Mouse (Mus musculus) liver, embryonic 12.5 days (tissue): Measurements from ENCODE around the gene Bhlhe23. TPM values are rescaled to one million over a fixed set of nuclear protein-coding genes. Genes with fewer than 3 reads are reported as not detected.

Source experiments
- ATAC-seq: fragments of 200-750 bp; cut with Nextera tagmentation; 2 replicates; pipeline ENCODE4 v1.8.0; 2017; ENCODE audit warnings: moderate number of reproducible peaks, mild to moderate bottlenecking, moderate library complexity
- H3K27ac ChIP-seq: fragments of 300-500 bp; sonication (generic); 2 replicates; pipeline ENCODE4 v1.5.1; 2016; ENCODE audit warnings: mild to moderate bottlenecking
- H3K27me3 ChIP-seq: fragments of 300-500 bp; sonication (generic); replicated peaks from 2 replicates; pipeline ENCODE4 v1.6.1; 2016; ENCODE audit warnings: mild to moderate bottlenecking, moderate library complexity
- H3K36me3 ChIP-seq: fragments of 300-500 bp; sonication (generic); 2 replicates; pipeline ENCODE4 v1.6.1; 2016; ENCODE audit warnings: mild to moderate bottlenecking, moderate library complexity
- H3K4me1 ChIP-seq: fragments of 300-500 bp; sonication (generic); 2 replicates; pipeline ENCODE4 v1.6.1; 2016
- H3K4me2 ChIP-seq: fragments of 300-500 bp; sonication (generic); 2 replicates; pipeline ENCODE4 v1.6.1; 2016; ENCODE audit warnings: mild to moderate bottlenecking, moderate library complexity
- H3K4me3 ChIP-seq: fragments of 300-500 bp; sonication (generic); 2 replicates; pipeline ENCODE4 v1.5.1; 2016; ENCODE audit warnings: mild to moderate bottlenecking, moderate library complexity
- H3K9ac ChIP-seq: fragments of 300-500 bp; sonication (generic); 2 replicates; pipeline ENCODE4 v1.6.1; 2016; ENCODE audit warnings: mild to moderate bottlenecking, moderate library complexity
- H3K9me3 ChIP-seq: fragments of 300-500 bp; sonication (generic); replicated peaks from 2 replicates; pipeline ENCODE4 v1.6.1; 2016; ENCODE audit warnings: mild to moderate bottlenecking, moderate library complexity
- whole genome bisulfite sequencing: fragments of 180-500 bp; shearing (Covaris S2); methylation state at CpG from one replicate; pipeline ENCODE4 v1.1.7; 2016; ENCODE audit not compliant: insufficient replicate concordance; 5-methylcytosine and 5-hydroxymethylcytosine counted together
- polyA plus RNA-seq: library from polyadenylated mRNA; unstranded; fragments of >200 nt; fragmentation: Nextera tagmentation; extraction: Ambion mirVana; gene quantifications from 2 replicates; pipeline ENCODE4 v1.2.1, GENCODE M21; 2016

The Bhlhe23 gene
- polyA plus RNA-seq = not detected in 2 replicates

DNA sequence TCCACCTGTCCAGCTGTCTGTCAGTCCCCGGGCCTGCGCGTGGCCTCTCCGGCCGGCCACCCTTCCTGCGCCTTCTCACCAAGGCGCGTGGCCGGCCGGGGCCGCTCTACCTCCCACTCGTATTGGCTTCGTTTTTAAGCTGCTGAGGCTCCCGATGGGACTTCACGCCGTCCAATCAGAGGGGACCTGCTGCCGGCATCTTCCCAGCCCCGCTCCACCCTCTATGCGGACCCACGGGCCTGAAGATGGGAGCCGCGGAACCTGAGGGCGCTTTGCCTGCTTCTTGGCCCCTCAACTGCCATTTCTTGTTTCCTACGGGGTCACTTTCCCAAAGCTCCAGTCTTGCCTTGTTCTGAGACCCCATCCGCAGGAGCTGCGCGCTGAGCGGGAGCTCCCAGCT, at the start of gene Bhlhe23:
Gene Bhlhe23, minus strand, starts transcription at position 108 of the 400 bp plus-strand sequence.
- peaks cover 95% of the 10 kb centered on the region for H3K27me3 ChIP-seq
- 4% methylated on average over 28 of the region's 28 CpGs for WGBS
- no peaks in the 10 kb centered on the region for H3K9me3 ChIP-seq
- peak within 1 kb of the TSS; percentile 21; the same call in 1 of the 2 replicates for H3K4me2 ChIP-seq
- H3K9ac ChIP-seq = no peak within 1 kb of the TSS
- H3K4me3 ChIP-seq = no peak within 1 kb of the TSS
- H3K27ac ChIP-seq = no peak within 1 kb of the TSS
- H3K36me3 ChIP-seq = no peaks in the 10 kb centered on the region
- H3K4me1 ChIP-seq = no peaks in the 10 kb centered on the region
- no peak for ATAC-seq

DNA sequence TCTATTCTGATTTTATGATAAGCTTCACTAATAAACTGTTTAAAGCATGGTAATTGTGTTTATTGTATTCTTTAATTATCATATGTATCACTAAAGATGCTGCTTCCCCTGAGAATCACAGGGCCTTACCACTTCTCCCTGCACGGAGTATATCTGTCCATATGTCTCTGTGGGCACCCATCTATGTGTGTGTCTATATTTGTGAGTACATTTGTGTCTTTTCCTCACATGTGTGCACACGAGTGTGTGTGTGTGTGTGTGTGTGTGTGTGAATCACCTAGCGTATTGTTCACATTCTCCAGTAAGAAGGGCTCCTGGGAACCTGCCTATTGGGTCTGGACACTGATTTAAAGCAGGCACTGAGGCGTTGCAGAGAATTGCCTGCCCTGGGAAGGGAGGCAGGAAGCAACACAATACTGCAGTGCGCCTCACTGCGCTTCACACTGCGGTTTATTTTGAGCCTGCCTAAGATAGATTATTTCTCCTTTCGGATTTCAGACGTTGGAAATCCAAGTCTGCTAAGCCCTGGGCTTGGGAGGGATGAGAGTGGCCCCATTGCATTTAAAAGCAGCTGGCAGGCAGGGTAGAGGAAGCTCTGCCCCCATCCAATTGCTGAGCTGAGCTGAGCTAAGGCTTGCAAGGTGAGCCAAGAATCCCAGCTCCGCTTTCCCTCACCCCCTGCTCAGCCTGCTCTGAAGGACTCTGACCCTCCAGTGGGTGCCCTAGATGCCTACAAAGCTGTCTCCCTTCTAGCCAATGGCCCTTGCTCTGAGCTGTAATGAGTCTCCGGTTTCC, 48.6 kb upstream of the Bhlhe23 start:
- peaks cover 8% of the 10 kb centered on the region for H3K27me3 ChIP-seq
- H3K4me3 ChIP-seq = no peak overlapping the region
- no peak overlapping the region for H3K9ac ChIP-seq
- WGBS = 44% methylated on average over 11 of the region's 11 CpGs
- no peaks in the 10 kb centered on the region for H3K36me3 ChIP-seq
- ATAC-seq = no peak
- no peak overlapping the region for H3K27ac ChIP-seq
- H3K4me1 ChIP-seq = no peaks in the 10 kb centered on the region
- no peaks in the 10 kb centered on the region for H3K9me3 ChIP-seq
- H3K4me2 ChIP-seq = no peak overlapping the region

DNA sequence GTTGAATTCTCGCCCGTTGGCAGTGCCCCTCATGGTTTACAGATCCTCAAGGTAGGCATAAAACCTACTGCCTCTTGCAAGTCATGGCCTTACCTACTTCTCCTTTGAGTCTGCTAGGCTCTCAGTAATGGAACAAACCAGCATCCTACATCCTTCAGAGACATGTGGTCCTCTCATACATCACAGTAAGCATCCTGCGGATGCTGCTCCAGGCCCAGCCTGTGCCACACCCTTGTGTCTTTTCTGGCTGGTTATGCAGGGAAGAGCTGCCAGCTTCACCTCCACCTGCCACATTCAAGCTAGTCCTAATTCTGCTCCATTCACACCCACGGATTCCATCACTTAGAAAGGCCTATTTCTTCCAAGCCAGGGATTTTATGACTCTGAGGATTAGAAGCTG, 48.0 kb upstream of the Bhlhe23 start:
- Histone ChIP-seq H3K9me3 (no peaks in the 10 kb centered on the region), H3K36me3 (no peaks in the 10 kb centered on the region), H3K4me2 (no peak overlapping the region), H3K27me3 (peaks cover 8% of the 10 kb centered on the region), H3K9ac (no peak overlapping the region), H3K4me1 (no peaks in the 10 kb centered on the region), H3K4me3 (no peak overlapping the region), H3K27ac (no peak overlapping the region)
- no peak for ATAC-seq
- WGBS = 62% methylated on average over 4 of the region's 4 CpGs

DNA sequence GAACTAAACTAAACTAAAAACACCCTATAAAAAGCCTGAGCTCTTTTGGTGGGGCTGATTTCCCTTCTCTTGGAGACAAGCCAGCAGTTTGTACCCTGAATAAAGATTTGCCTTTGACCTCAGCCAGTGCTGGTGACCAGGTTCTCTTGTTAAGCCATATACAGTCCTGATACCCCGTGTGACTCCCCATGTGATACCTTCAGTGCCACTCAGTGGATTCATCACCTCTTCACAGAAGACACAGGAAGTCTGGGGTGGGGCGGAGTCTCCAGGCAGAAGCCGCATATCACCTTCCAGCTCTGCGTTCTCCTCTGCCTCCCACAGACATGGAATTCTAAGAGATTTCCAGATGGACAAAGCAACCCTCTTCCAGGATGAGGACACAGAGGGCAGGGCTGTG, 47.4 kb upstream of the Bhlhe23 start:
- no peak for ATAC-seq
- Histone ChIP-seq H3K27ac (no peak overlapping the region), H3K27me3 (peaks cover 8% of the 10 kb centered on the region), H3K36me3 (no peaks in the 10 kb centered on the region), H3K9me3 (no peaks in the 10 kb centered on the region), H3K4me3 (no peak overlapping the region), H3K4me2 (no peak overlapping the region), H3K4me1 (no peaks in the 10 kb centered on the region), H3K9ac (no peak overlapping the region)
- 50% methylated on average over 4 of the region's 4 CpGs for WGBS

DNA sequence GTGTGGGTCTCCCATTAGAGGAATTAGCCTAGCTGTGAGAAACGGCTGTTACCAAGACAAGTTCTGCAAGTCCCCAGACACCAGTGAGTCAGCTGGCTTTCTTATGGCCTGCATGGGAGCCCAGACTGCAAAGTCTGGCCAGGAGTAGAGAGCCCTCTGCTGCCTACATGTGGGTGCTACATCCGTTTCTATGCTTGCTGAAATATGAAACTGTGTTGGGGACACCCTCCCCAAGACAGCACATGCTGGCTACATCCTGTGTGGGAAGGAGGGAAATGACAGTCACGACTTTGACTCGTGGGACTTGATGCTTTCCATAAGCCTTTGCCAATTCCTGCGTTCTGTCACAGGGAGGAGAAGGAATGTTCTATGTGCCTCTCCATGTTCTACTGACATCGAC, 45.8 kb upstream of the Bhlhe23 start:
- Histone ChIP-seq H3K27me3 (peaks cover 8% of the 10 kb centered on the region), H3K27ac (no peak overlapping the region), H3K36me3 (no peaks in the 10 kb centered on the region), H3K9me3 (no peaks in the 10 kb centered on the region), H3K9ac (no peak overlapping the region), H3K4me2 (no peak overlapping the region), H3K4me3 (no peak overlapping the region), H3K4me1 (no peaks in the 10 kb centered on the region)
- no peak for ATAC-seq
- 24% methylated on average over 6 of the region's 6 CpGs for WGBS

DNA sequence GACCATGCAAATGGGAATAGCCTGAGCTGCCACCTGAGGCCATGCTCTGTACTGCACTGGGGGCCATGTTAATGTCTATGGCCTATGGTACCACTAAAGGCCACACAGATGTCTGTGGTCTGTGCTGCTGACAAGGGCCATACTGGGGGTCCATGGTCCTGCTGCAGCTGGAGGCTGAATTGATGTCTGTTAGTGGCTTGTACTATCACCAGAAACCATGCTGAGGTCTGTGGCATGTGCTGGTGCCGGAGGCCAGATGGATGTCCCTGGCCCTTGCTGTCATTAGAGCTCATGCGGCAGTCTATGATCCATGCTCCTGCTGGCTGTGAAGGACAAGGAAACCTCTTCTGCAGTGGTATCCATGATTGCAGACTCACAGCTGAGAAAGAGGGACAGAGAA, 42.8 kb upstream of the Bhlhe23 start:
- ATAC-seq = no peak
- 65% methylated on average over 2 of the region's 2 CpGs for WGBS
- Histone ChIP-seq H3K9me3 (no peaks in the 10 kb centered on the region), H3K4me3 (no peak overlapping the region), H3K9ac (no peak overlapping the region), H3K4me2 (no peak overlapping the region), H3K36me3 (no peaks in the 10 kb centered on the region), H3K27me3 (peaks cover 6% of the 10 kb centered on the region), H3K27ac (no peak overlapping the region), H3K4me1 (no peaks in the 10 kb centered on the region)

DNA sequence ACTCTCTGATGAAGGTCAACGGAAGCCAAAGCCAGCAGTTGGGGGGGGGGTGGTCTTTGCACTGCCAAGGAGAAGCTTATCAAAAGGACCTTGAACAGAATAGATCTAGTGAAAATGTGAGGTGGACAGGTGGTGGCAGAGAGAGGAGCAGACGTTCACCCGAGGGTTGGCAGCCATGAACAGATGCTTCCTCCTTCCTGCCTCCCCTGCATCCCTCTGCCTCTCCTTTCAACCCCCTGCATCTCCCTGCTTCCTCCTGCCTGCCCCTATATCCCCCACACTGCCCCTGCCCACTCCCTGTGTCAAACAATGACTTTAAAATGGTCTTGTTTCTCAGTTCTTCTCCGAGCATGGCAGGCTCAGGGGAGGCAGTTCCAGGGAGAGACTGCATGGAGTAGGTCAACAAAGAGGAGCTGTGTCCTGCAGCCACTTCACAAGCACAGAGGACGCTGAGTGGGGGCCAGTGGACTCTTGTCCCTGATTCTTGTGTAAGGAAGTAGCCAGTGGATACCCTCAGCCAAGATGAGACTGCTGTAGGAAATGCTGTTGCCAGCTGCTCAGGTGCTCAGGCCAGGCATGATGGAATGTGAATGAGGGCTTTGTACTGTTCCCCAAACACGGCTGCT, 39.9 kb upstream of the Bhlhe23 start:
- Histone ChIP-seq H3K4me2 (no peak overlapping the region), H3K9me3 (no peaks in the 10 kb centered on the region), H3K9ac (no peak overlapping the region), H3K27me3 (0 out of 2 replicates have a peak, but pooled peaks cover 3% of the 10 kb centered on the region), H3K4me3 (no peak overlapping the region), H3K27ac (no peak overlapping the region), H3K36me3 (no peaks in the 10 kb centered on the region), H3K4me1 (no peaks in the 10 kb centered on the region)
- ATAC-seq = no peak
- WGBS = 44% methylated on average over 6 of the region's 6 CpGs

DNA sequence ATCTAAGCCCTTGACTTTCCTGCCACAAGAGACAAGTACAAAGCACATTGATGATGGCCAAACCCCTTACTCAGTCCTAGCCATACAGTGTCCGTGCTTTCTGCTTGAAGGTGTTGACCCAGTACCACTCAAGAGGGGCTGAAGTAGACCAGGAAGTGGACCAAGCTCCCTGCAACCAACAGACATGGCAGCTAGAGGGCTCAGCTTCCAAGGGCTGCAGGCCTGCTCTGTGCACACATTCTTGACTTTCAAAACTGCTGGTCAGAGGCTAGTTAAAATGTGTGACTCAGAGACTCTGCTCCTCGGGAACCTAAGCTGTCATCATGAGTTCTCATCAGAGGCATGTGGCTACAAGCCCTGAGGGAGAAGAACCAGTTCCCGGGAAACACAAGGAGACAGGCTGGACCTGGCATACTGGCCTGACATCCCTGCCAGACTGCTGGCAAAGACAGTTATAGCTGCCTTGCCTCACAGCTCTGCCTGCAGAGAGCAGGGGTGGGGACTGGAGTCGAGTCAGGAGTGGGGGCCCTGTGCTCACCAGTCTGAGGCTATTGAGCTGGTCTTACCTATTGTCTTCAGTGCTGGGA, 37.4 kb upstream of the Bhlhe23 start:
- H3K4me2 ChIP-seq = no peak overlapping the region
- no peak overlapping the region for H3K9ac ChIP-seq
- ATAC-seq = no peak
- 0 out of 2 replicates have a peak, but pooled peaks cover 3% of the 10 kb centered on the region for H3K27me3 ChIP-seq
- 50% methylated on average over 4 of the region's 4 CpGs for WGBS
- no peak overlapping the region for H3K4me3 ChIP-seq
- H3K4me1 ChIP-seq = no peaks in the 10 kb centered on the region
- no peaks in the 10 kb centered on the region for H3K36me3 ChIP-seq
- H3K27ac ChIP-seq = no peak overlapping the region
- H3K9me3 ChIP-seq = no peaks in the 10 kb centered on the region

DNA sequence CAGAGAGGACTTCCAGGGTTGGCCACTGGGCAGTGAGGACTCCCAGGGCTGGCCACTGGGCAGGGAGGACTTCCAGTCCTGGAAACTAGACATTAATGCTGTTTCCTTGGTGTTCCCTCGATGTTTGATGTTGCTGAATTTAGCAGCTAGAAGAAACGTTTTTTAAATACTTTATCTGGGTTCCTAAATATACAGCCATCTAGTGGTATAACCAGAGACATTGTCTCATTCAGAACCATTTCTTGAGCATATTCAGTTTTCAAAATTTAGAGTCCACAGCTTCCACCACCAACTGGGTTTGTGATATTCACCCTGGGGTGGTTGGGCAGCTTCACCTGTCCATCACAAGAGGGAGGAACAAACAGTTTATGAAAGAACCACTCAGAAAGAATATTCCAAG, 34.3 kb upstream of the Bhlhe23 start:
- no peaks in the 10 kb centered on the region for H3K4me1 ChIP-seq
- H3K9me3 ChIP-seq = no peaks in the 10 kb centered on the region
- 0 out of 2 replicates have a peak, but pooled peaks cover 3% of the 10 kb centered on the region for H3K27me3 ChIP-seq
- ATAC-seq = no peak
- no peaks in the 10 kb centered on the region for H3K36me3 ChIP-seq
- no peak overlapping the region for H3K4me3 ChIP-seq
- WGBS = 24% methylated on average over 2 of the region's 2 CpGs
- H3K27ac ChIP-seq = no peak overlapping the region
- H3K4me2 ChIP-seq = no peak overlapping the region
- H3K9ac ChIP-seq = no peak overlapping the region

DNA sequence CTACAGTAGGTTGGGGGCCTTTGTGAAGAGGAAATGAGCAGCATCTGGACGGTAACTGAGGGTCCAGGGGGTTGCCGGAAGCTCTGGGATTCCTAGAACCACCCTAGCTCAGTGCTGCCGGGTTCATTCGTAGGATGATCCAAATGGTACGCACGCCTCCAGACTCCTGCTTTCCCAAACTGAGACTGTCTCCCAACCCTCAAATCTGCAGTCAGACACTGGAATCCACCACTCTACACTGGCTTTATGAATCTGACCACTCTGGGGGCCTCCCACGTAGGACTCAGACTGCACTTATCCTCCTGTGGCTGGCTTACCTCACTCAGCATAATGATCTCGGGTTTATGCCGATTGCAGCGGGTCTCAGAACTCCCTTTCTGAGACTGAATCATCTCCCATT, 32.8 kb upstream of the Bhlhe23 start:
- Histone ChIP-seq H3K9me3 (no peaks in the 10 kb centered on the region), H3K4me2 (no peak overlapping the region), H3K27ac (no peak overlapping the region), H3K9ac (no peak overlapping the region), H3K36me3 (no peaks in the 10 kb centered on the region), H3K4me1 (no peaks in the 10 kb centered on the region), H3K4me3 (no peak overlapping the region), H3K27me3 (0 out of 2 replicates have a peak, but pooled peaks cover 3% of the 10 kb centered on the region)
- WGBS = 62% methylated on average over 10 of the region's 10 CpGs
- no peak for ATAC-seq

DNA sequence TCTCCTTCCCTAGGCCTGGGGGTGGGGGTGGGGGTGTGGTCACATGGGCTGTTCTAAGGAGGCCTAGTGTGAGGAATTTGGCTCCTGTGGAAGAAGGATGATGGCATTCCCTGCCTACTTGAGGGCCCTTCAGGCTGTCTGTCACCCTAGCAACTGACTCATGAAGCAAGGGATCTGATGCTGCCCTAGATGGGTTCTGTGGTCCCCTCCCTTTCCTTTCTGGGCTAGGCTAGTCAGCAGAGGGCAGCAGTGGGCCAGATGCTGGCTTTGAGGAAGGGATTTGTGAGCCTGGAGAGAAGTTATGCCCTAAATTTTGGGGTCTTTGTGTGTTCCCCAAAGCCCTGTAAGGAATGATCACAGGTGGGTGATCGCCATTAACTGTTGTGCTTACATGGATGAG, 29.3 kb upstream of the Bhlhe23 start:
- WGBS = 32% methylated on average over 1 of the region's 1 CpGs
- no peaks in the 10 kb centered on the region for H3K36me3 ChIP-seq
- H3K4me1 ChIP-seq = no peaks in the 10 kb centered on the region
- no peak overlapping the region for H3K4me3 ChIP-seq
- no peaks in the 10 kb centered on the region for H3K9me3 ChIP-seq
- ATAC-seq = no peak
- no peak overlapping the region for H3K4me2 ChIP-seq
- H3K9ac ChIP-seq = no peak overlapping the region
- no peaks in the 10 kb centered on the region for H3K27me3 ChIP-seq
- H3K27ac ChIP-seq = no peak overlapping the region

DNA sequence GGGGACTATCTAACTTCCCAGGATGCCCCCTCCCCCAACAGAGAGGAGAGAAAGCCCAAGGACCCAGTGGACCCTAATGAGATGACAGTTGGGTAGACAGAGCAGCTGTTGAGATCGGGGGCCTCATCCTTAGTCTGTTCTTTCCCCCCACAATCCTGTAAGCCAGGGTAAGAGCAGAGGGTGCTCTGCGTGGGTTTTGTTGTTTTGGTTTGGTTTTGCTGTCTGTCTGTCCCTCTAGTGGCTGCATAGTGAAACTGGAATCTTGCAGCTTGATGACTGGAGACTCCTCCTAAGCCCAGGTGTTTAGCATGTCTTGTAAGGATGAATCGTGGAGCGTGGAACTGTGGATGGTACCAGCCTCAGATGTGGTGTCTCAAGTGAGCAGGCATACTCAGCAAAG, 19.3 kb upstream of the Bhlhe23 start:
- no peak overlapping the region for H3K27ac ChIP-seq
- H3K9ac ChIP-seq = no peak overlapping the region
- H3K4me1 ChIP-seq = no peaks in the 10 kb centered on the region
- H3K36me3 ChIP-seq = no peaks in the 10 kb centered on the region
- H3K4me3 ChIP-seq = no peak overlapping the region
- peaks cover 8% of the 10 kb centered on the region; the same call in 1 of the 2 replicates for H3K27me3 ChIP-seq
- H3K4me2 ChIP-seq = no peak overlapping the region
- H3K9me3 ChIP-seq = no peaks in the 10 kb centered on the region
- WGBS = 41% methylated on average over 4 of the region's 4 CpGs
- ATAC-seq = no peak
